Mouse (Mus musculus) lung, postnatal 0 days (tissue): ENCODE measurements around the gene Lmo3. TPM values are rescaled to one million over a fixed set of nuclear protein-coding genes. Genes with fewer than 3 reads are reported as not detected.

Experiments
- ATAC-seq: fragments of 200-750 bp; cut with Nextera tagmentation; 2 replicates; pipeline ENCODE4 v1.8.0; 2017; ENCODE audit warnings: moderate library complexity
- DNase-seq: peaks from one replicate; pipeline ENCODE4 v3.0.0-alpha.2; 2016; ENCODE audit warnings: low spot score
- H3K27ac ChIP-seq: fragments of 300-500 bp; sonication (generic); 2 replicates; pipeline ENCODE4 v1.5.1; 2014; ENCODE audit warnings: antibody characterized with exemption, mild to moderate bottlenecking, low read length, mixed read lengths
- H3K27me3 ChIP-seq: fragments of 300-500 bp; sonication (generic); replicated peaks from 2 replicates; pipeline ENCODE4 v1.6.1; 2014; ENCODE audit warnings: low read length, mixed read lengths; ENCODE audit not compliant: insufficient read depth
- H3K36me3 ChIP-seq: fragments of 300-500 bp; sonication (generic); 2 replicates; pipeline ENCODE4 v1.6.1; 2014; ENCODE audit warnings: low read length, mixed read lengths; ENCODE audit not compliant: insufficient read depth
- H3K4me1 ChIP-seq: fragments of 300-500 bp; sonication (generic); 2 replicates; pipeline ENCODE4 v1.6.1; 2014; ENCODE audit warnings: antibody characterized with exemption, low read depth, low read length, mixed read lengths; ENCODE audit not compliant: insufficient read depth
- H3K4me2 ChIP-seq: fragments of 300-500 bp; sonication (generic); replicated peaks from 2 replicates; pipeline ENCODE4 v1.6.1; 2014; ENCODE audit warnings: low read depth, mild to moderate bottlenecking, low read length, moderate library complexity, mixed read lengths
- H3K4me3 ChIP-seq: fragments of 300-500 bp; sonication (generic); 2 replicates; pipeline ENCODE4 v1.5.1; 2014; ENCODE audit warnings: low read depth, low read length
- H3K9ac ChIP-seq: fragments of 300-500 bp; sonication (generic); replicated peaks from 2 replicates; pipeline ENCODE4 v1.6.1; 2014; ENCODE audit warnings: low read depth, mild to moderate bottlenecking
- H3K9me3 ChIP-seq: fragments of 300-500 bp; sonication (generic); 2 replicates; pipeline ENCODE4 v1.6.1; 2016; ENCODE audit warnings: low read length, mixed read lengths
- CTCF ChIP-seq: IDR thresholded peaks from 2 replicates; pipeline ENCODE4 v1.5.1; 2016; ENCODE audit warnings: antibody characterized with exemption, mild to moderate bottlenecking
- EP300 ChIP-seq: IDR thresholded peaks from 2 replicates; pipeline ENCODE4 v1.6.1; 2016; ENCODE audit warnings: antibody characterized with exemption, mild to moderate bottlenecking, control low read depth
- WGBS: fragments of 180-500 bp; shearing (Covaris S2); extraction: QIAGEN DNeasy Blood & Tissue Kit; methylation state at CpG from one replicate; pipeline ENCODE4 v1.1.7; 2014; 5-methylcytosine and 5-hydroxymethylcytosine counted together
- polyA plus RNA-seq: library from polyadenylated mRNA; unstranded; fragments of >200 nt; fragmentation: Nextera tagmentation; extraction: Ambion mirVana; gene quantifications from 2 replicates; pipeline ENCODE4 v1.2.1, GENCODE M21; 2015

The Lmo3 gene
- polyA plus RNA-seq, 1 experiment from 2014 or later = 0.16 TPM

DNA sequence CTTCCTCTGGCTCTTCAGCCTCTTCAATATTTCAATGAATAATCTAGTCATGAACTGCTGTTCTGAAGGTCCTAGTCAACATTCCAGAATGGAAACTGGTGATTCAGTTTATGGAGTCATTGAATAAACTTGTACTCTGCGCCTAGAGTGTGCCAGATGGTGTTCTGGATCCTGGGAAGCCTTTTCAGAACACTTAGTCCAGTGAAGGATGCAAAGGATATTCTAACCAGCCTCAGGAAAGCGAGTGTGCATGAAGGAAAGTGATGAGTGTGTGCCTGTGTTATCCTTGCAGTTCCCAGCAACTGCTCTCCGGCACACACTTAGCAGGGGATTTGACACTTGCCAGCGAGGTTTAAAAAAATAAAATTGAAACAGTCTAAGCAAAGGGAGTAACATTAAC lies 245.9 kb downstream of the Lmo3 start:
- Histone ChIP-seq H3K9ac (no peak overlapping the region), H3K27me3 (no peaks in the 10 kb centered on the region), H3K4me2 (no peak overlapping the region), H3K36me3 (no peaks in the 10 kb centered on the region), H3K27ac (no peak overlapping the region), H3K4me1 (no peaks in the 10 kb centered on the region), H3K9me3 (no peaks in the 10 kb centered on the region), H3K4me3 (no peak overlapping the region)
- DNase-seq (no peak), ATAC-seq (no peak)
- 76% methylated on average over 4 of the region's 4 CpGs for WGBS
- TF ChIP-seq EP300 (no peak), CTCF (no peak)

DNA sequence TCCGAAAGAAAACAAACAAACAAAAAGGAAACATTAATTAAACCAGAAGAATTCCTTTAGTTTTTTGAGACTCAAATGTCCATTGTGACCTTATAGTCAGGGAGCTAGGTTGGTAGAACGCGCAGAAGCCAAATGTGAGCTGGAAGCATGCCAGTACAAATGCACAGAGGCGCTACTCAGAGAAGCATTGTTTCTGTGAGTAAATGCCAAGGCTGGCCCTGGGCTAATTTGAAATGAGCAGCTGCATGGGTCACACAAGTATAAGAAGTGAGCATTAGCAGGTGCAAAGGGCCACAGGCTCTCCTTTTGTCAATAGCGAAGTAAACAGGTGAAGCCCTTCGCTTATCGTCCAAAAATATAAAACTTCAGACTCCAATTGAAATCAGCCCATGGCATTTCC lies 247.8 kb downstream of the Lmo3 start:
- Histone ChIP-seq H3K9me3 (no peaks in the 10 kb centered on the region), H3K27ac (no peak overlapping the region), H3K4me2 (no peak overlapping the region), H3K27me3 (no peaks in the 10 kb centered on the region), H3K4me3 (no peak overlapping the region), H3K4me1 (no peaks in the 10 kb centered on the region), H3K9ac (no peak overlapping the region), H3K36me3 (no peaks in the 10 kb centered on the region)
- ATAC-seq (no peak), DNase-seq (no peak)
- 58% methylated on average over 7 of the region's 7 CpGs for WGBS
- TF ChIP-seq CTCF (no peak), EP300 (no peak)

DNA sequence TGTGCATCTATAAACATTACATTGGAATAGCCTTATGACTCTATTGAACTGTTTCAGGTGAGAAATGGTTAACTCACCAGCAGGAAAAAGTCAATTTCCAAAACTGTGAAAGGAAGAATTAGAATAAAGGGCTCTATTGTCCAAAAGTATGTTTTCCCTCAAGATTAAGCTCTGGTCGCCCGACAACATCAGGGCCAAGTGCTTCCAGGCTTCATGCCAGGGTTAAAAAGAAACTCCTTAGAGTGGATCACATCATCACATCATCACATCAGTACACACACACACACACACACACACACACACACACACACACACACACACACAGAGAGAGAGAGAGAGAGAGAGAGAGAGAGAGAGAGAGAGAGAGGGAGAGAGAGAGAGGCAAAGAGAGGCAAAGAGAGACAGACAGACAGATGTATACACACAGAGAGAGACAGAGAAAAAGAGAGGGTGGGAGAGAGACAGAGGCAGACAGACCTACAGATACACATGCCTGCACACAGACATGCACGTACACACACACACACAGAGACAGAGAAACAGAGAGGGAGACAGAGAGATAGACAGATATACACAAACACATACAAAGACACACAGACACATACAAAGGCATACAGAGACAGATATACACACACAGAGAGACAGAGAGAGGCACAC lies 255.9 kb downstream of the Lmo3 start:
- Histone ChIP-seq H3K27me3 (no peaks in the 10 kb centered on the region), H3K36me3 (no peaks in the 10 kb centered on the region), H3K9ac (no peak overlapping the region), H3K27ac (no peak overlapping the region), H3K4me1 (no peaks in the 10 kb centered on the region), H3K9me3 (no peaks in the 10 kb centered on the region), H3K4me3 (no peak overlapping the region), H3K4me2 (no peak overlapping the region)
- peak; percentile 22 for DNase-seq
- no peak for ATAC-seq
- no peak for TF ChIP-seq EP300
- TF ChIP-seq CTCF = no peak
- 25% methylated on average over 3 of the region's 3 CpGs for WGBS

DNA sequence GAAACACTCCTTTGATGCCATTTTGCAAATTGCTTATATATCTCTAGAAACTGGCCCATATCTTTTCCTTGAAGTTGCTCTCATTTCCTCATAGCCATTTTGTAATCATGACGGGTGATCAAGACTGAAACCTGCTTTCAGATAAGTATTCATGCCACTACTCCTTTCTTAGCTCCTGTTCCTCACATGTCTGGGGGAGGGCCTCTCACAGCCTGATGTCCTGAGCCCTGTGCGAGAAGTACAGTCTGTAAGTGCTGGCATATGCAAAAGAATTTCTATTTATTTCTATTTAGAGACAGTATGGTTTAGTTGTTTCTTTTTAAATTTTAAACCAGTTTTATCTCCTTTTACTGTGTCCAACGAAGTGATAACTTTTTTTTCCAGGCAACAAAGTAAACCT lies 256.6 kb downstream of the Lmo3 start:
- H3K4me1 ChIP-seq = no peaks in the 10 kb centered on the region
- ATAC-seq (no peak), DNase-seq (no peak)
- TF ChIP-seq EP300 (no peak), CTCF (no peak)
- H3K36me3 ChIP-seq = no peaks in the 10 kb centered on the region
- H3K27me3 ChIP-seq = no peaks in the 10 kb centered on the region
- no peak overlapping the region for H3K4me2 ChIP-seq
- no peak overlapping the region for H3K27ac ChIP-seq
- H3K9ac ChIP-seq = no peak overlapping the region
- H3K4me3 ChIP-seq = no peak overlapping the region
- WGBS = 22% methylated on average over 3 of the region's 3 CpGs
- no peaks in the 10 kb centered on the region for H3K9me3 ChIP-seq

DNA sequence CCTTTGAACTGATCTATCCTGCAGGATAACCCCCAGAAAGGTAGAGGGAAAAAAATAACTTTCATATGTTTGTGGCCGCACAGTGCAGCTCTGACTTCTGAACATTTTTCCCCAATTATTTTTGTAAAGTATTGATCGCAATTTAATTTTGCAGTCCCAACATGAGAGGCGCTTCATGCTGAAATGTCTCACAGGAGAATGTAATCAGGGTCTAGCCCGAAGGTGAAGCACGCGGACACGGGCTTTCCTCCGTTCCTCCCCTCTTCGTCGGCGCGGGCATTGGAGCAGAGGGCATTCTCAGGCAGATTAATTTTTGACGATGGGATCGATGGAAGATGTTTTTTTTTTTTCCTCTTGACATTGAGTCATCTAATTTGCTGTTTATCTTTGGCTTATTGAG lies 258.4 kb downstream of the Lmo3 start:
- H3K4me3 ChIP-seq = no peak overlapping the region
- no peak overlapping the region for H3K27ac ChIP-seq
- no peak overlapping the region for H3K9ac ChIP-seq
- H3K9me3 ChIP-seq = no peaks in the 10 kb centered on the region
- DNase-seq (no peak), ATAC-seq (no peak)
- no peaks in the 10 kb centered on the region for H3K36me3 ChIP-seq
- no peaks in the 10 kb centered on the region for H3K4me1 ChIP-seq
- H3K4me2 ChIP-seq = no peak overlapping the region
- no peaks in the 10 kb centered on the region for H3K27me3 ChIP-seq
- WGBS = 93% methylated on average over 14 of the region's 14 CpGs
- TF ChIP-seq CTCF (no peak), EP300 (no peak)

DNA sequence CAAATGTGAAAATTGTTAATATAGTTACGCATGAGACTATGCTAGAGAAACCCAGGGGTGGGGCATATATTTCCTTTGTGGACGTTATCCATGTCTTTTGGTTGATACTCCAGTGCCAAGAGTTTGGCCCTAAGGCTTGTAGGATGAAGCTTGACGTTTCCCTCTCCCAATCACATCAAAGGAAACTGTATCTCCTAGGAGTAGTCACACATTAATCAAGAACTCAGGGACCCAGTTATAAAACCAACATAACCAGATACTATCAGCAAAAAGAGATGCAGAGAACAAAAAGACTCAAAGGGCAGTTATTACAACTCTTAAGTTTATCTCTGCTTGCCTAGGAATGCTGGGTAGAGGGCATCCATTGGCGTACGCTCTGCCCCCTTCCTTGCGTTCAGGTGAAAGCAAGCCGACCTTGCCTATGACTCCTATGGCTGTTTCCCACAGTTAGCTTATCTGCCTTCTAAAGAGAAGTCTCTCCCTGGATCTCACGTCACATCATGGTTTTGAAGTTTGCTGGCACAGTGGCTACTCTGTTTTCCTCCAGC lies 261.5 kb downstream of the Lmo3 start:
- Histone ChIP-seq H3K9me3 (no peaks in the 10 kb centered on the region), H3K4me2 (no peak overlapping the region), H3K27me3 (no peaks in the 10 kb centered on the region), H3K27ac (no peak overlapping the region), H3K4me1 (no peaks in the 10 kb centered on the region), H3K9ac (no peak overlapping the region), H3K36me3 (no peaks in the 10 kb centered on the region), H3K4me3 (no peak overlapping the region)
- no peak for TF ChIP-seq CTCF
- TF ChIP-seq EP300 = no peak
- DNase-seq = no peak
- ATAC-seq = no peak
- WGBS = 62% methylated on average over 8 of the region's 8 CpGs

Other genes starting within 250 kb of the Lmo3 start
- not detected in 2 replicates for gene Igbp1b, start 76.6 kb upstream of the Lmo3 start, polyA plus RNA-seq